Mouse (Mus musculus) spleen, postnatal 36 days (tissue): Measurements from ENCODE around the gene Spert.
A peak's percentile ranks its signal among the peaks of the same experiment; 100 is the strongest.

Experiments used
- DNase-seq, 2 experiments: peaks; one replicate each; pipeline ENCODE4 v3.0.0; 2022; ENCODE audit warnings: low spot score in 2 of 2, mixed read lengths in 1 of 2

Gene Spert

GRCm38 (mm10) chr14:75592978-75593377 is at the start of gene Spert:
Gene Spert, minus strand, starts transcription at chr14:75593116.
- DNase-seq: no peak

- DNase-seq: no peak
These were observed 49.2 kb upstream of the Spert start, which contains the start of gene Erich6b for GRCm38 (mm10) chr14:75642080-75642479. Gene Erich6b, plus strand, starts transcription at chr14:75642259.

GRCm38 (mm10) chr14:75641369-75641768 is 48.5 kb upstream of the Spert start:
- no peak for DNase-seq

GRCm38 (mm10) chr14:75640846-75641245 is 47.9 kb upstream of the Spert start:
- DNase-seq: no peak

GRCm38 (mm10) chr14:75637641-75638040 is 44.7 kb upstream of the Spert start:
- DNase-seq: no peak

- no peak for DNase-seq
These were observed 43.2 kb upstream of the Spert start for GRCm38 (mm10) chr14:75636107-75636506.

DNA sequence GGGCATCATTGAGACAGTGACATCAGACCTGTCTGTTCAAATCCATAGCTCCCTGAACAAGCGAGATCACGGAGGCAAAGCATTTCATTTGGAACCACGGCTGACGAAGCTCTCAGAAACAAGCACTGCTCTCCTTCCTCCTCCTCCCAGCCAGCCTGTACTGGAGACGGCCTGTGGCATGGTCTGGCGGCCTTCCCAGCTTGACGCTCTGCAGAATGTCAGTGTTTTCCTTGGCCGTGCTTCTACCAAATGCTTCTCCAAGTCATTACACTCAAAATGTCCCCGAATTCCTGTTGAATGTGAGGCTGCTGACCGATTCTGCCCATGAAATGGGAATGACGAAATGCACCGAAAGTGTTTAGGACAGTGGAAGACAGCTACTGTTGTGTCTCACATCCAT is 42.4 kb upstream of the Spert start:
- no peak for DNase-seq

GRCm38 (mm10) chr14:75628870-75629269 is 36.0 kb upstream of the Spert start:
- DNase-seq: no peak

DNA sequence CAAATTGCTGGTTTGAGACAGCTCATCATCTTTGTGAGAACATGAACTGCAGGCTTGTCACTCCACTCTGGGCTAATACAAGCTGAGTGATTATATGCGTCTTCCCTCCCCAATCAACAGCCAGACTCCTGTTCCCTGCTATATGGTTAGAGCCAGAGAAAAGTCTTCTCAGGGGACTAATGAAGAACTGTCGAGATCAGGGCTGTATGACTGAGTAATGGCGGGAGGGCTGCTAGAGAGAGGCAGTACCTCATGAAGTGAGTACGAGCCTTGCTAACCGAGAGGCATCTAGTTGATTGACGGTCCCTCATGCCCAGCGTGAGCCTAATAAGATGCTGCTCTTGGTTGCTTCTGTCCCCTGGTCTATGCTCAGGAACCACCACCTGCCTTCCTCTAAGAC is 30.1 kb upstream of the Spert start:
- no peak for DNase-seq

DNA sequence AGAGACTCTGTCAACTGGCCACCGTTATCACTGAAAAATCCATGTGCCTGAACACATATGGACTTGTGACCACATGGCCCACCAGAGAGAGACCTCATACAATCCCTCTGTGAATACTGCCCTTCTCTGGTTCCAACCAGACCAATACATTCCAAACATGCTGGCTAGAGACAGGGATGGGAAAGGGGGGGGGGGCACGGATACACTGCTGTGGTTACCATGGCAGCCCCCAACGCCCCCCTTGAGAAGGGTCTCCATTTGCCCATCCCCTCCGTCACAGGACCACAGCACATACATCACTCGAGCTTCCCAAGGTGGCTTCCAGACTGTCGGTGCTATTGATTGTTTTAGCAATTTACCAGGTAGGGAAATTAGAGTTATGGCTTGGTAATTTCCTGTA is 23.5 kb upstream of the Spert start:
- no peak for DNase-seq

DNA sequence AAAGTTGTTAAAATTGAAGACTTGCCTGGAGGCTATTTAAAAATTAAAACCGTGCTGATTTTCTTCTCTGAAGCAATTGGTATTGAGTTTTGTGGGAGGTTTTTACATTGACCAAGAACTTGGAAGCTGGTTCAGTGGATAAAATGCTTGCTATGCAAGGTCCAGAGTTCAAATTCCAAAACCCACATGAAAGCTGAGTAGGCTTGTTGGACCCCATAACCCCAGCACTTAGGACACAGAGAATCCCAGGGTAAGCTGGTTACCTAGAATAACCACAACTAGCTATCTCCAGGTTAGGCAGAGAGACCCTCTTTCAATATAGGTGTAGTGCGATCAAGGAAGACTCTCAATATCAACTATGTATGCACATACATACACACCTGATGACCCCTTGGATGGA is 16.3 kb upstream of the Spert start:
- no peak for DNase-seq

DNA sequence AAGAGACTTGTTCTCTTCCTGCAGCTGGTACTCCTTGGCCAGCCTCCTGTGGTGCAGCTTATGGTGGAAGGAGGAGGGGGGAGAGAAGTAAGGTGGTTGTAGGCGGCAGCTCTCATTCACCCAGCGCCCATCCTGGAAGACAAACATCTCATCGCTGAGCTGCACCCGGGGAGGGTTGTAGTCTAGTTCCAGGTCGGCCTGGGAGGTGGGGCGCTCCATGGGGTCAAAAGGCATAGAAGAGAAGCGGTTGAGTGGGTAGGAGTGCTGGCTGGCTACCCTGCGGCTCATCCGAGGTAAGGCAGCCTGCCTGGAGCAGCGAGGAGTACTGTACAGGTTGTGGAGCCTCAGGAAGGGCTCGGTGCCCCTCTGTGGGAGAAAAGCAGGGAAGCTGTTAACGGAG is 9.0 kb downstream of the Spert start:
- no peak for DNase-seq

GRCm38 (mm10) chr14:75579010-75579409 is 13.9 kb downstream of the Spert start:
- DNase-seq: no peak

GRCm38 (mm10) chr14:75566303-75566702 is 26.6 kb downstream of the Spert start:
- DNase-seq: no peak

GRCm38 (mm10) chr14:75565534-75566140 is 27.3 kb downstream of the Spert start:
- peak in 1 of 2 experiments; percentile 4 for DNase-seq

DNA sequence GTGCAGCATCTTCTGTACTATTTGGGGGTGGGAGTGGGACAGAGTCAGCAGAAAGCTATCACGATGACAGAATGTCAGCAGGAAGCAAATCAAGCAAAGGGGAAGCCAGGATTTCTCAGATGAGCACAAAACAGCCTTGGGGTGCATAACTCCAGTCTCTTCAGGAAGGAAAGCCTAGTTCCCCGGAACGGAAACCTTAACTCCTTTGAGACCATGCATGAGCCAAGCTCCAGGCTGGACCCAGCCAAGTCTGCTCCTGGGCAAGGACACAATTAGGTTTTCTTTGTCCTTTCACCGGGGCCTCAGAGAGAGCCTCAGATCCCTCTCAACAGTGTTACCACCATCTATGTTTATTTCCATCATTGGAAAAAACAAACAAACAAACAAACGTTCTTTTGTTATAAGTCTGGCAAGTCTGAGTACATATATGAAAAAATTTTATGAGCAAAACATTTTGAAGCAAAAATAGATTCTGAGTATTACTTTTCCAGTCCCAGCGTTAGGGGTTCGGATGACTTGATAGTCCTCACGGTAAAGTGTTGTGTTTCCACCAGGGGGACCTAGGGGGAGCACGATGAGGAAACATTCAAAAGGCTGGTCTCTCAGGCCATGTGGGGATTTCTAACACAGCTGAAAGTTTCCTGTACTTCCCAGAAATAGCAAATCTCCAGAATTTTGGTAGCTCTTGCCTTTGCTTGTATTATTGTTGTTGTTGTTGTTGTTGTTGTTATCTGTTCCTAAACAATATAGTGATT is 31.2 kb downstream of the Spert start:
- no peak for DNase-seq

GRCm38 (mm10) chr14:75541731-75542130 is 51.2 kb downstream of the Spert start:
- no peak for DNase-seq

GRCm38 (mm10) chr14:75540996-75541350 is 51.9 kb downstream of the Spert start:
- DNase-seq: no peak

- DNase-seq: no peak
These were observed 52.5 kb downstream of the Spert start for GRCm38 (mm10) chr14:75540216-75540995.

DNA sequence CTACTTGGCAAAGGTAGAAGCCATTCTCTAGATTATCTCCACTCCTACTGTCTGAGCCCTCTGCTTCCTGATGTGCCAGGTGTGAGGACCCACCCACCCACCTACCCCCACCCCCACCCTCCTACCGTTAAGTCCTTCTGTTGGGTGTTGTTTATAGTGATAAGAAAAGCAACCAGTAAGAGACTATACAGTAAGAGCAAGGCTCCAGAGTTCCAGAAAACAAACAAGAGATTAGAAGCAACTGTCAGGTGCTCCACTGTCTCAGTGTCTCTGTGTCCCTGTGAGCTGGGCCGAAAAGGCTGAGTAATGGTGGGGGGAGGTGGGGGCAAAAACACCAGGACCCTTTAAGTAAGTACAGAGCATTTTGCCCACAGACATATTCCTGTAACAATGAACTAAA is 53.7 kb downstream of the Spert start:
- DNase-seq: no peak
